Mouse (Mus musculus) brown adipose tissue, adult 24 weeks (tissue): ENCODE results near the gene Hadha. TPM values are rescaled to one million over a fixed set of nuclear protein-coding genes. Genes with fewer than 3 reads are reported as not detected.
A peak's percentile ranks its signal among the peaks of the same experiment; 100 is the strongest.

ENCODE experiments used
- H3K27ac ChIP-seq: fragments of 200-500 bp; replicated peaks from 2 replicates; pipeline ENCODE4 v1.5.1; 2012; ENCODE audit warnings: low read depth, mild to moderate bottlenecking, low read length
- H3K4me1 ChIP-seq: fragments of 200-500 bp; 2 replicates; pipeline ENCODE4 v1.6.1; 2012; ENCODE audit warnings: low read length, mixed read lengths; ENCODE audit not compliant: control insufficient read depth, insufficient read depth, insufficient read length
- H3K4me3 ChIP-seq: fragments of 200-500 bp; 2 replicates; pipeline ENCODE4 v1.5.1; 2012; ENCODE audit warnings: low read depth, mild to moderate bottlenecking, low read length, moderate library complexity; ENCODE audit not compliant: insufficient read depth
- polyA plus RNA-seq: library from polyadenylated mRNA; stranded (reverse); fragments of >200 nt; gene quantifications from 2 replicates; pipeline ENCODE4 v1.2.4, GENCODE M21; 2012; ENCODE audit not compliant: missing spikeins, insufficient read depth, insufficient read length

Gene Hadha
- polyA plus RNA-seq, 1 experiment: 2,102 TPM

GRCm38 (mm10) chr5:30135711-30136231 is 19.2 kb downstream of the Hadha start:
- Histone ChIP-seq H3K4me3 (no peak overlapping the region), H3K4me1 (peaks cover 4% of the 10 kb centered on the region; the same call in 1 of the 2 replicates), H3K27ac (peak overlapping the region; percentile 99)

- H3K4me1 ChIP-seq: peaks cover 5% of the 10 kb centered on the region; the same call in 1 of the 2 replicates
- no peak overlapping the region for H3K27ac ChIP-seq
- no peak overlapping the region for H3K4me3 ChIP-seq
Measured at GRCm38 (mm10) chr5:30132173-30132572, 22.8 kb downstream of the Hadha start.

GRCm38 (mm10) chr5:30131246-30131645 is 23.7 kb downstream of the Hadha start:
- no peak overlapping the region for H3K4me3 ChIP-seq
- no peak overlapping the region for H3K27ac ChIP-seq
- H3K4me1 ChIP-seq: 0 out of 2 replicates have a peak, but pooled peaks cover 2% of the 10 kb centered on the region

GRCm38 (mm10) chr5:30128680-30129079 is 26.3 kb downstream of the Hadha start:
- H3K27ac ChIP-seq: no peak overlapping the region
- H3K4me1 ChIP-seq: 0 out of 2 replicates have a peak, but pooled peaks cover 2% of the 10 kb centered on the region
- no peak overlapping the region for H3K4me3 ChIP-seq

- Histone ChIP-seq H3K4me3 (no peak overlapping the region), H3K4me1 (0 out of 2 replicates have a peak, but pooled peaks cover 2% of the 10 kb centered on the region), H3K27ac (0 out of 2 replicates have a peak overlapping the region, but pooled peaks have one; percentile 5)
Measured at GRCm38 (mm10) chr5:30127921-30128597, 26.9 kb downstream of the Hadha start.

GRCm38 (mm10) chr5:30126756-30127155 is 28.2 kb downstream of the Hadha start:
- no peak overlapping the region for H3K4me3 ChIP-seq
- 0 out of 2 replicates have a peak, but pooled peaks cover 2% of the 10 kb centered on the region for H3K4me1 ChIP-seq
- peak overlapping the region; percentile 54 for H3K27ac ChIP-seq

GRCm38 (mm10) chr5:30125587-30125986 is 29.4 kb downstream of the Hadha start:
- Histone ChIP-seq H3K4me1 (0 out of 2 replicates have a peak, but pooled peaks cover 2% of the 10 kb centered on the region), H3K27ac (no peak overlapping the region)

GRCm38 (mm10) chr5:30122481-30122880 is 32.5 kb downstream of the Hadha start:
- no peak overlapping the region for H3K27ac ChIP-seq
- no peak overlapping the region for H3K4me3 ChIP-seq
- H3K4me1 ChIP-seq: no peaks in the 10 kb centered on the region

More at GRCm38 (mm10) chr5:30125587-30125986, 29.4 kb downstream of the Hadha start:
- no peak overlapping the region for H3K4me3 ChIP-seq

- H3K4me1 ChIP-seq: no peaks in the 10 kb centered on the region
- no peak overlapping the region for H3K27ac ChIP-seq
- no peak overlapping the region for H3K4me3 ChIP-seq
Measured at GRCm38 (mm10) chr5:30120106-30120505, 34.9 kb downstream of the Hadha start.

GRCm38 (mm10) chr5:30119163-30119562 is 35.8 kb downstream of the Hadha start:
- no peak overlapping the region for H3K27ac ChIP-seq
- H3K4me3 ChIP-seq: no peak overlapping the region
- H3K4me1 ChIP-seq: no peaks in the 10 kb centered on the region

- Histone ChIP-seq H3K4me1 (no peaks in the 10 kb centered on the region), H3K27ac (no peak overlapping the region), H3K4me3 (no peak overlapping the region)
Measured at GRCm38 (mm10) chr5:30118018-30118417, 36.9 kb downstream of the Hadha start.

GRCm38 (mm10) chr5:30115718-30116117 is 39.2 kb downstream of the Hadha start:
- Histone ChIP-seq H3K4me1 (no peaks in the 10 kb centered on the region), H3K27ac (no peak overlapping the region), H3K4me3 (no peak overlapping the region)

GRCm38 (mm10) chr5:30114761-30115140 is 40.2 kb downstream of the Hadha start:
- Histone ChIP-seq H3K4me1 (no peaks in the 10 kb centered on the region), H3K27ac (no peak overlapping the region), H3K4me3 (peak overlapping the region; percentile 48)

- peak overlapping the region; percentile 48 for H3K4me3 ChIP-seq
- H3K4me1 ChIP-seq: no peaks in the 10 kb centered on the region
- no peak overlapping the region for H3K27ac ChIP-seq
Measured at GRCm38 (mm10) chr5:30113881-30114760, 40.8 kb downstream of the Hadha start.

- H3K4me3 ChIP-seq: no peak overlapping the region
Measured at GRCm38 (mm10) chr5:30112533-30113068, 42.4 kb downstream of the Hadha start.

More at GRCm38 (mm10) chr5:30112533-30113068, 42.4 kb downstream of the Hadha start:
- Histone ChIP-seq H3K27ac (no peak overlapping the region), H3K4me1 (no peaks in the 10 kb centered on the region)
